10 mouse cellular contexts compared by ENCODE assay signal in the genomic region with DNA sequence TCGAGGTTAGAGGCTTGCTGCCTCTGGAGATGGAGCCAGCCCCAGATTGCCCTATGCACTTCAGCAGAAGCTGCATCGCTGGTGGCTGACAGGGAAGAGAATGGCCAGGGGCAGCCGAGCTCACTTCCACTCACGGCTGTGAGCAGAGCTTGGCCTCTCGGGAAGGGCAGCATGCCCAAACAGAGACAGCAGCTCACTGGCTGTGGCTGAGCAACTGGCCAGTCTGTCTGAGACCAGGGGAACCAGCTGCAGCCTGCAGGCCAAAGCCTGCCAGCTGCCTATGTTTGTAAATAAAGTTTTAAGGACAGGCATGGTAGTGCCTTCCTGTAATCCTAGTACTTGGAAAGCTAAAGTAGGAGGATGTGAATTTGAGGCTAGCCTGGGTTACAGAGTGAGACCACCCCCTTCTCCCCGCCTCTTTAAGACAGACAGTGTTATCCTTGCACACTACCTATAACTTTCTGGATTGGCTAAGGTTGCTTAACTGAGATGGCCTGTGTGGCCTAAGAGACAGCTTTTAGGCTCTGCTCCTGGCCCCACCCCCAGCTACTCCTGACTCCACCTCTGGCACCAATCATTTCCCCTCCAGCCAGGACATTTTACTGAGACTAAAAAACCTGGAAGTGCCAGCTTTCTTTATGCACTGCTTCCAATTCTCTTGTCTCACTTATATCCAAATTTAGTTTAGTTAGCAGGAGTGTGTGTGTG. TPM values are rescaled to one million over a fixed set of nuclear protein-coding genes. Genes with fewer than 3 reads are reported as not detected.
DNase-seq lines count a peak whose midpoint lies in the region; ATAC-seq and TF ChIP-seq lines count a peak whose summit lies in the region.
"Had no signal": no experiment of that assay in that cellular context is flagged by ENCODE, and none has a peak within 500 bp of the region (broad histone marks: within the 10 kb centered on the region; RNA-seq: fewer than 3 reads in every experiment).

No protein-coding gene starts in this region.

- intact Hi-C loops in heart, postnatal 36 days (cut with DNase I): no loop called here

- H3K9ac ChIP-seq in limb, embryonic 11.5 days (ENCODE audit: low read length): no peak overlapping the region
- H3K9ac ChIP-seq: forebrain, embryonic 13.5 days had no signal

- no peaks in the 10 kb centered on the region for H3K9me3 ChIP-seq in limb, embryonic 11.5 days (ENCODE audit: control insufficient read depth, low read length)
- H3K9me3 ChIP-seq: forebrain, embryonic 13.5 days had no signal

- ATAC-seq in limb, embryonic 11.5 days (ENCODE audit: insufficient number of reproducible peaks, low FRiP score, low TSS enrichment, low read depth): 0 out of 2 replicates have a peak, but pooled peaks have one; percentile 4
- ATAC-seq in erythroblast, adult 5-6 weeks (replicated peaks; ENCODE audit: low FRiP score, poor library complexity, severe bottlenecking): no peak
- ATAC-seq: forebrain, embryonic 13.5 days had no signal

- peak overlapping the region; percentile 12; the same call in 1 of the 2 replicates for H3K27ac ChIP-seq in spleen, adult 2 months (ENCODE audit: insufficient read depth, low read length)
- no peak overlapping the region for H3K27ac ChIP-seq in limb, embryonic 11.5 days (replicated peaks; ENCODE audit: low read depth, low read length)
- H3K27ac ChIP-seq: forebrain, embryonic 13.5 days; macrophage had no signal

- H3K27me3 ChIP-seq in spleen, adult 2 months (ENCODE audit: control insufficient read depth, insufficient read depth, low read length): no peaks in the 10 kb centered on the region
- no peaks in the 10 kb centered on the region for H3K27me3 ChIP-seq in limb, embryonic 11.5 days (ENCODE audit: control insufficient read depth, insufficient read depth, low read length)
- H3K27me3 ChIP-seq: forebrain, embryonic 13.5 days had no signal

- 71% methylated on average over 6 of the region's 6 CpGs for WGBS in spleen, adult 2 months
- 59% methylated on average over 6 of the region's 6 CpGs for WGBS in limb, embryonic 11.5 days

- peaks cover 4% of the 10 kb centered on the region for H3K36me3 ChIP-seq in spleen, adult 2 months (ENCODE audit: control insufficient read depth, insufficient read depth, low read length)
- H3K36me3 ChIP-seq in limb, embryonic 11.5 days (ENCODE audit: control insufficient read depth, insufficient read depth, low read length): no peaks in the 10 kb centered on the region

- TF ChIP-seq CTCF in spleen, adult 2 months (IDR thresholded peaks at IDR 0.05; ENCODE audit: extremely low read depth, insufficient read depth, insufficient read length, insufficient replicate concordance): no peak

- H3K4me1 ChIP-seq in spleen, adult 2 months (ENCODE audit: control insufficient read depth, insufficient read depth, insufficient read length): peaks cover 21% of the 10 kb centered on the region; the same call in 1 of the 2 replicates
- peaks cover 14% of the 10 kb centered on the region; the same call in 1 of the 2 replicates for H3K4me1 ChIP-seq in limb, embryonic 11.5 days (ENCODE audit: control insufficient read depth, insufficient read depth, low read length)

- no peak overlapping the region for H3K4me2 ChIP-seq in limb, embryonic 11.5 days (ENCODE audit: low read depth, severe bottlenecking)
- H3K4me2 ChIP-seq: forebrain, embryonic 13.5 days had no signal

- no peak overlapping the region for H3K4me3 ChIP-seq in spleen, adult 2 months (ENCODE audit: extremely low read depth, insufficient read depth, insufficient read length)
- no peak overlapping the region for H3K4me3 ChIP-seq in limb, embryonic 11.5 days (ENCODE audit: low read depth, low read length)
- H3K4me3 ChIP-seq: forebrain, embryonic 13.5 days had no signal

- no peak for TF ChIP-seq POLR2A in spleen, adult 2 months (IDR thresholded peaks at IDR 0.05; ENCODE audit: low read depth, low read length)

- DNase-seq in heart, adult 18-20 months: peak; percentile 47 to 56
- no peak for DNase-seq in heart, postnatal 36 days
- DNase-seq in spleen, adult 2 months (ENCODE audit: low read depth in 1 of 2, low spot score in 2 of 2): no peak
- no peak for DNase-seq in spleen, adult 12 weeks (ENCODE audit: low spot score)
- DNase-seq in limb, embryonic 11.5 days (ENCODE audit: low spot score): no peak
- no peak for DNase-seq in right cerebral cortex, adult 2 months (ENCODE audit: low spot score in 2 of 2)
- no peak for DNase-seq in cerebellum, adult 8-10 months

RNA-seq across cellular contexts. Expression of a gene that starts 11.5 kb away (rescaled TPM):
- 10 to 100 TPM; 15.7 to 15.9 TPM for total RNA-seq in heart, adult 18-20 months (2021)
- total RNA-seq in heart, postnatal 36 days (2021): 10 to 100 TPM; 15.7 to 15.8 TPM
- polyA plus RNA-seq in spleen, adult 2 months (2012; rRNA removed): 39.2 and 133 TPM in 2 replicates
- polyA plus RNA-seq in limb, embryonic 11.5 days (2014; fragmentation: Nextera tagmentation; extraction: Ambion mirVana): 3.3 and 4.7 TPM in 2 replicates
- total RNA-seq in erythroblast, adult 5-6 weeks (2015; ENCODE audit: low replicate concordance): 3.7 and 5.0 TPM in 2 replicates
- 2.0 and 2.8 TPM in 2 replicates for total RNA-seq in erythroblast, adult 5-6 weeks (2017; ENCODE audit: low replicate concordance)

RNA-seq across cellular contexts. Expression of a gene that starts 50.9 kb away (rescaled TPM):
- 1 to 10 TPM; 5.0 to 6.0 TPM for total RNA-seq in heart, adult 18-20 months (2021)
- total RNA-seq in heart, postnatal 36 days (2021): 1 to 10 TPM; 6.2 to 6.4 TPM
- 58.4 and 74.0 TPM in 2 replicates for polyA plus RNA-seq in spleen, adult 2 months (2012; rRNA removed)
- polyA plus RNA-seq in limb, embryonic 11.5 days (2014; fragmentation: Nextera tagmentation; extraction: Ambion mirVana): 8.0 and 8.5 TPM in 2 replicates
- total RNA-seq in erythroblast, adult 5-6 weeks (2015; ENCODE audit: low replicate concordance): 4.2 and 4.8 TPM in 2 replicates
- 3.3 and 3.7 TPM in 2 replicates for total RNA-seq in erythroblast, adult 5-6 weeks (2017; ENCODE audit: low replicate concordance)

Comparison
In these comparisons a context has a peak if more than half of its experiments do, and no peak if none do; other contexts are left out.
1. DNase-seq: peak in heart, adult 18-20 months (2 of 2); none in heart, postnatal 36 days (0 of 2), spleen, adult 2 months (0 of 2), spleen, adult 12 weeks (single experiment), limb, embryonic 11.5 days (single experiment), right cerebral cortex, adult 2 months (0 of 2) and cerebellum, adult 8-10 months (single experiment).